Mouse (Mus musculus) ES-Bruce4 (cell line): ENCODE measurements around the gene RPS10-NUDT3.

Source experiments
- CTCF ChIP-seq: IDR thresholded peaks from one replicate; pipeline ENCODE4 v1.8.1; 2011; ENCODE audit warnings: low read depth, low read length
- EP300 ChIP-seq: IDR thresholded peaks from 2 replicates; pipeline ENCODE4 v1.6.1; 2011; ENCODE audit warnings: low read depth, low read length; ENCODE audit not compliant: insufficient read depth

GRCm38 (mm10) chr17:27571315-27571714, 63.7 kb downstream of the RPS10-NUDT3 start:
- no peak for TF ChIP-seq EP300
- no peak for TF ChIP-seq CTCF
